Mouse (Mus musculus): ENCODE results near the gene Atp2c1. TPM values are rescaled to one million over a fixed set of nuclear protein-coding genes. Genes with fewer than 3 reads are reported as not detected.

Atp2c1 gene
- polyA plus RNA-seq, 1 experiment from 2014 or later = 56.0 TPM

- no peak for DNase-seq (ENCODE audit: low spot score)
- Histone ChIP-seq H3K9me3 (replicated peaks; ENCODE audit: low read length) (no peaks in the 10 kb centered on the region), H3K4me3 (replicated peaks; ENCODE audit: low read depth, low read length) (no peak overlapping the region), H3K4me2 (ENCODE audit: low read length) (no peak overlapping the region), H3K27ac (no peak overlapping the region), H3K9ac (ENCODE audit: low read depth, low read length) (no peak overlapping the region), H3K4me1 (replicated peaks; ENCODE audit: insufficient read depth, low read length) (peaks cover 9% of the 10 kb centered on the region; the same call in 1 of the 2 replicates), H3K36me3 (ENCODE audit: insufficient read depth, low read length) (no peaks in the 10 kb centered on the region), H3K27me3 (ENCODE audit: insufficient read depth, low read length) (no peaks in the 10 kb centered on the region)
- WGBS = 32% methylated on average over 3 of the region's 3 CpGs
- no peak for ATAC-seq (replicated peaks; ENCODE audit: low FRiP score, low read depth)
- TF ChIP-seq CTCF (IDR thresholded peaks at IDR 0.05; ENCODE audit: low read depth) = no peak
Measured at GRCm38 (mm10) chr9:105522063-105522462, 5.1 kb downstream of the Atp2c1 start.

GRCm38 (mm10) chr9:105520776-105521552, 6.2 kb downstream of the Atp2c1 start:
- Histone ChIP-seq H3K9ac (ENCODE audit: low read depth, low read length) (no peak overlapping the region), H3K4me1 (replicated peaks; ENCODE audit: insufficient read depth, low read length) (peaks cover 9% of the 10 kb centered on the region; the same call in 1 of the 2 replicates), H3K4me2 (ENCODE audit: low read length) (peak overlapping the region; percentile 51), H3K36me3 (ENCODE audit: insufficient read depth, low read length) (no peaks in the 10 kb centered on the region), H3K27ac (0 out of 2 replicates have a peak overlapping the region, but pooled peaks have one; percentile 8), H3K4me3 (replicated peaks; ENCODE audit: low read depth, low read length) (peak overlapping the region; percentile 17; the same call in 1 of the 2 replicates), H3K27me3 (ENCODE audit: insufficient read depth, low read length) (no peaks in the 10 kb centered on the region), H3K9me3 (replicated peaks; ENCODE audit: low read length) (no peaks in the 10 kb centered on the region)
- TF ChIP-seq CTCF (IDR thresholded peaks at IDR 0.05; ENCODE audit: low read depth) = no peak
- ATAC-seq (replicated peaks; ENCODE audit: low FRiP score, low read depth) = no peak
- WGBS = 25% methylated on average over 24 of the region's 24 CpGs
- no peak for DNase-seq (ENCODE audit: low spot score)

- WGBS = 64% methylated on average over 6 of the region's 6 CpGs
- no peaks in the 10 kb centered on the region for H3K36me3 ChIP-seq (ENCODE audit: insufficient read depth, low read length)
- no peaks in the 10 kb centered on the region for H3K27me3 ChIP-seq (ENCODE audit: insufficient read depth, low read length)
- H3K4me1 ChIP-seq (replicated peaks; ENCODE audit: insufficient read depth, low read length) = peaks cover 9% of the 10 kb centered on the region; the same call in 1 of the 2 replicates
- no peak for TF ChIP-seq CTCF (IDR thresholded peaks at IDR 0.05; ENCODE audit: low read depth)
- no peak for DNase-seq (ENCODE audit: low spot score)
- H3K4me3 ChIP-seq (replicated peaks; ENCODE audit: low read depth, low read length) = no peak overlapping the region
- no peak for ATAC-seq (replicated peaks; ENCODE audit: low FRiP score, low read depth)
- H3K9me3 ChIP-seq (replicated peaks; ENCODE audit: low read length) = no peaks in the 10 kb centered on the region
- no peak overlapping the region for H3K27ac ChIP-seq
- H3K9ac ChIP-seq (ENCODE audit: low read depth, low read length) = no peak overlapping the region
- no peak overlapping the region for H3K4me2 ChIP-seq (ENCODE audit: low read length)
Measured at GRCm38 (mm10) chr9:105519278-105519883, 7.7 kb downstream of the Atp2c1 start.

- WGBS = 85% methylated on average over 5 of the region's 5 CpGs
Measured at GRCm38 (mm10) chr9:105503690-105504089, 23.4 kb downstream of the Atp2c1 start.

GRCm38 (mm10) chr9:105502389-105502788, 24.7 kb downstream of the Atp2c1 start:
- no peaks in the 10 kb centered on the region for H3K4me1 ChIP-seq (replicated peaks; ENCODE audit: insufficient read depth, low read length)
- ATAC-seq (replicated peaks; ENCODE audit: low FRiP score, low read depth) = no peak
- H3K27ac ChIP-seq = no peak overlapping the region
- no peak for DNase-seq (ENCODE audit: low spot score)
- 60% methylated on average over 4 of the region's 4 CpGs for WGBS
- no peaks in the 10 kb centered on the region for H3K9me3 ChIP-seq (replicated peaks; ENCODE audit: low read length)
- TF ChIP-seq CTCF (IDR thresholded peaks at IDR 0.05; ENCODE audit: low read depth) = no peak
- no peak overlapping the region for H3K4me3 ChIP-seq (replicated peaks; ENCODE audit: low read depth, low read length)
- H3K9ac ChIP-seq (ENCODE audit: low read depth, low read length) = no peak overlapping the region
- H3K27me3 ChIP-seq (ENCODE audit: insufficient read depth, low read length) = no peaks in the 10 kb centered on the region
- no peaks in the 10 kb centered on the region for H3K36me3 ChIP-seq (ENCODE audit: insufficient read depth, low read length)
- no peak overlapping the region for H3K4me2 ChIP-seq (ENCODE audit: low read length)

More at GRCm38 (mm10) chr9:105503690-105504089, 23.4 kb downstream of the Atp2c1 start:
- ATAC-seq (replicated peaks; ENCODE audit: low FRiP score, low read depth) = no peak
- no peaks in the 10 kb centered on the region for H3K36me3 ChIP-seq (ENCODE audit: insufficient read depth, low read length)
- no peak overlapping the region for H3K9ac ChIP-seq (ENCODE audit: low read depth, low read length)
- TF ChIP-seq CTCF (IDR thresholded peaks at IDR 0.05; ENCODE audit: low read depth) = no peak
- no peak for DNase-seq (ENCODE audit: low spot score)
- no peaks in the 10 kb centered on the region for H3K27me3 ChIP-seq (ENCODE audit: insufficient read depth, low read length)
- H3K4me3 ChIP-seq (replicated peaks; ENCODE audit: low read depth, low read length) = no peak overlapping the region
- H3K4me2 ChIP-seq (ENCODE audit: low read length) = no peak overlapping the region
- H3K27ac ChIP-seq = no peak overlapping the region
- no peaks in the 10 kb centered on the region for H3K4me1 ChIP-seq (replicated peaks; ENCODE audit: insufficient read depth, low read length)
- H3K9me3 ChIP-seq (replicated peaks; ENCODE audit: low read length) = no peaks in the 10 kb centered on the region

- TF ChIP-seq CTCF (IDR thresholded peaks at IDR 0.05; ENCODE audit: low read depth) = peak; percentile 84
- DNase-seq (ENCODE audit: low spot score) (peak; percentile 92), ATAC-seq (replicated peaks; ENCODE audit: low FRiP score, low read depth) (peak; percentile 34; the same call in 1 of the 2 replicates)
- H3K4me3 ChIP-seq (replicated peaks; ENCODE audit: low read depth, low read length) = peak overlapping the region; percentile 80
- peak overlapping the region; percentile 90 for H3K9ac ChIP-seq (ENCODE audit: low read depth, low read length)
- peak overlapping the region; percentile 93 for H3K4me2 ChIP-seq (ENCODE audit: low read length)
- H3K9me3 ChIP-seq (replicated peaks; ENCODE audit: low read length) = no peaks in the 10 kb centered on the region
- H3K4me1 ChIP-seq (replicated peaks; ENCODE audit: insufficient read depth, low read length) = peaks cover 7% of the 10 kb centered on the region; the same call in 1 of the 2 replicates
- 1% methylated on average over 39 of the region's 39 CpGs for WGBS
- no peaks in the 10 kb centered on the region for H3K36me3 ChIP-seq (ENCODE audit: insufficient read depth, low read length)
- peak overlapping the region; percentile 95 for H3K27ac ChIP-seq
- H3K27me3 ChIP-seq (ENCODE audit: insufficient read depth, low read length) = no peaks in the 10 kb centered on the region
Measured at GRCm38 (mm10) chr9:105495316-105496174, 31.6 kb downstream of the Atp2c1 start.
